Mouse (Mus musculus) heart, adult 2 months (tissue): Measurements from ENCODE around the gene Tbc1d17. TPM values are rescaled to one million over a fixed set of nuclear protein-coding genes. Genes with fewer than 3 reads are reported as not detected.
A peak's percentile ranks its signal among the peaks of the same experiment; 100 is the strongest.

Source experiments
- DNase-seq, 2 experiments: peaks; one replicate each; pipeline ENCODE4 v3.0.0; 2021
- H3K27ac ChIP-seq: fragments of 200-600 bp; 2 replicates; pipeline ENCODE4 v1.8.1; 2022
- H3K27me3 ChIP-seq: fragments of 200-500 bp; 2 replicates; pipeline ENCODE4 v1.6.1; 2012; ENCODE audit warnings: mild to moderate bottlenecking, low read length, inconsistent platforms, mixed read lengths; ENCODE audit not compliant: control insufficient read depth, insufficient read depth
- H3K36me3 ChIP-seq: fragments of 200-500 bp; 2 replicates; pipeline ENCODE4 v1.6.1; 2012; ENCODE audit warnings: low read length, inconsistent platforms; ENCODE audit not compliant: control insufficient read depth, insufficient read depth
- H3K4me1 ChIP-seq: fragments of 200-500 bp; 2 replicates; pipeline ENCODE4 v1.6.1; 2011; ENCODE audit warnings: low read length; ENCODE audit not compliant: control insufficient read depth, insufficient read depth
- H3K4me3 ChIP-seq: fragments of 200-600 bp; 2 replicates; pipeline ENCODE4 v1.8.1; 2022
- H3K79me2 ChIP-seq: fragments of 200-500 bp; replicated peaks from 2 replicates; pipeline ENCODE4 v1.6.1; 2012; ENCODE audit warnings: mild to moderate bottlenecking, inconsistent platforms, low read length, moderate library complexity, mixed read lengths; ENCODE audit not compliant: control insufficient read depth, insufficient read depth
- H3K9ac ChIP-seq: fragments of 200-500 bp; 2 replicates; pipeline ENCODE4 v1.6.1; 2012; ENCODE audit warnings: low read depth, mild to moderate bottlenecking, control low read depth, inconsistent platforms, low read length, mixed read lengths
- CTCF ChIP-seq: fragments of 200-600 bp; IDR thresholded peaks from 2 replicates; pipeline ENCODE4 v1.8.1; 2022; ENCODE audit warnings: antibody characterized with exemption, mild to moderate bottlenecking, moderate library complexity
- EP300 ChIP-seq: fragments of 200-500 bp; IDR thresholded peaks from 2 replicates; pipeline ENCODE4 v1.6.1; 2011; ENCODE audit warnings: low read depth, low read length, control low read depth; ENCODE audit not compliant: insufficient read depth
- POLR2A ChIP-seq: fragments of 200-500 bp; IDR thresholded peaks from 2 replicates; pipeline ENCODE4 v1.6.1; 2011; ENCODE audit warnings: mild to moderate bottlenecking, low read depth, low read length, control low read depth; ENCODE audit not compliant: insufficient read depth
- WGBS: fragments of 180-500 bp; shearing (Covaris S2); methylation state at CpG from one replicate; pipeline ENCODE4 v1.1.7; 2018; 5-methylcytosine and 5-hydroxymethylcytosine counted together
- intact Hi-C: fragments of 180-260 bp; cut with DNase I; formaldehyde crosslinking; loops from one replicate; pipeline ENCODE4 v1.15.1; 2025
- polyA plus RNA-seq: library from polyadenylated mRNA; depleted of rRNA; stranded (reverse); fragments of >200 nt; gene quantifications from 2 replicates; pipeline ENCODE4 v1.2.3, GENCODE M21; 2012
- total RNA-seq, 2 experiments: library from RNA; stranded (reverse); gene quantifications; 2 replicates each; pipeline ENCODE4 v1.2.3; 2021

The Tbc1d17 gene
- total and polyA plus RNA-seq, 3 experiments: 29.6 to 56.0 (median 46.6) TPM

GRCm38 (mm10) chr7:44894175-44894574 is 45.3 kb upstream of the Tbc1d17 start:
- Histone ChIP-seq H3K27me3 (no peaks in the 10 kb centered on the region), H3K4me3 (no peak overlapping the region), H3K4me1 (peaks cover 15% of the 10 kb centered on the region), H3K27ac (no peak overlapping the region), H3K79me2 (peaks cover 6% of the 10 kb centered on the region), H3K36me3 (no peaks in the 10 kb centered on the region), H3K9ac (no peak overlapping the region)
- intact Hi-C loops: no loop called here
- WGBS: 87% methylated on average over 3 of the region's 3 CpGs
- TF ChIP-seq EP300 (no peak), POLR2A (no peak), CTCF (no peak)
- DNase-seq: no peak

- TF ChIP-seq EP300 (no peak), POLR2A (no peak), CTCF (no peak)
- Histone ChIP-seq H3K9ac (no peak overlapping the region), H3K36me3 (no peaks in the 10 kb centered on the region), H3K4me3 (peak overlapping the region; percentile 84), H3K27ac (peak overlapping the region; percentile 47), H3K79me2 (peaks cover 6% of the 10 kb centered on the region), H3K27me3 (no peaks in the 10 kb centered on the region), H3K4me1 (peaks cover 18% of the 10 kb centered on the region)
- DNase-seq: no peak
- intact Hi-C loops: loop anchor here (2.0 kb wide), 1 partner anchor 76 kb away; the partner anchor contains the start of genes Atf5, Il4i1 and Nup62
- 20% methylated on average over 8 of the region's 8 CpGs for WGBS
These were observed 44.3 kb upstream of the Tbc1d17 start for GRCm38 (mm10) chr7:44893197-44893596.

- Histone ChIP-seq H3K27ac (peak within 1 kb of the TSS; percentile 97), H3K79me2 (peaks cover 6% of the 10 kb centered on the region), H3K4me1 (peaks cover 20% of the 10 kb centered on the region), H3K4me3 (peak within 1 kb of the TSS; percentile 84), H3K27me3 (no peaks in the 10 kb centered on the region), H3K36me3 (no peaks in the 10 kb centered on the region), H3K9ac (peak within 1 kb of the TSS; percentile 96)
- intact Hi-C loops: loop anchor here (2.0 kb wide), 1 partner anchor 76 kb away; the partner anchor contains the start of genes Atf5, Il4i1 and Nup62
- under 1% methylated on average over 56 of the region's 56 CpGs for WGBS
- peak; percentile 68; the same call in 1 of the 2 replicates for TF ChIP-seq EP300
- no peak for TF ChIP-seq CTCF
- peak; percentile 80 for TF ChIP-seq POLR2A
- DNase-seq: peak; percentile 87 to 94
These were observed 43.5 kb upstream of the Tbc1d17 start, which contains the start of gene Med25 for GRCm38 (mm10) chr7:44892276-44892921. Gene Med25 (minus strand): TSS chr7:44892712.

GRCm38 (mm10) chr7:44891611-44892010 is 42.7 kb upstream of the Tbc1d17 start:
- 10% methylated on average over 6 of the region's 6 CpGs for WGBS
- intact Hi-C loops: loop anchor here (2.0 kb wide), 2 partner anchors 21 to 75 kb away; partner anchors contain the start of genes Atf5, Il4i1 and Nup62
- no peak for DNase-seq

GRCm38 (mm10) chr7:44890737-44891136 is 41.9 kb upstream of the Tbc1d17 start:
- TF ChIP-seq POLR2A (no peak), CTCF (no peak), EP300 (no peak)
- WGBS: 47% methylated on average over 4 of the region's 4 CpGs
- Histone ChIP-seq H3K36me3 (no peaks in the 10 kb centered on the region), H3K79me2 (peaks cover 7% of the 10 kb centered on the region), H3K27ac (no peak overlapping the region), H3K4me1 (peaks cover 19% of the 10 kb centered on the region), H3K4me3 (no peak overlapping the region; the same call in 1 of the 2 replicates), H3K27me3 (no peaks in the 10 kb centered on the region), H3K9ac (no peak overlapping the region)
- intact Hi-C loops: loop anchor here (2.0 kb wide), 1 partner anchor 20 kb away; no protein-coding TSS in a partner anchor
- DNase-seq: no peak

More at GRCm38 (mm10) chr7:44891611-44892010, 42.7 kb upstream of the Tbc1d17 start:
- no peaks in the 10 kb centered on the region for H3K27me3 ChIP-seq
- peak overlapping the region; percentile 96 for H3K9ac ChIP-seq
- peak overlapping the region; percentile 97 for H3K27ac ChIP-seq
- H3K4me1 ChIP-seq: peaks cover 19% of the 10 kb centered on the region
- TF ChIP-seq CTCF (no peak), EP300 (no peak), POLR2A (no peak)
- no peaks in the 10 kb centered on the region for H3K36me3 ChIP-seq
- H3K79me2 ChIP-seq: peaks cover 6% of the 10 kb centered on the region
- H3K4me3 ChIP-seq: peak overlapping the region; percentile 84

- Histone ChIP-seq H3K4me1 (peaks cover 17% of the 10 kb centered on the region), H3K27me3 (no peaks in the 10 kb centered on the region), H3K27ac (no peak overlapping the region), H3K9ac (no peak overlapping the region), H3K79me2 (peaks cover 7% of the 10 kb centered on the region), H3K4me3 (no peak overlapping the region), H3K36me3 (no peaks in the 10 kb centered on the region)
- TF ChIP-seq CTCF (no peak), EP300 (no peak), POLR2A (no peak)
- 85% methylated on average over 7 of the region's 7 CpGs for WGBS
- intact Hi-C loops: loop anchor here (2.0 kb wide), 1 partner anchor 19 kb away; no protein-coding TSS in a partner anchor
- no peak for DNase-seq
These were observed 41.3 kb upstream of the Tbc1d17 start for GRCm38 (mm10) chr7:44890180-44890579.
